Mouse (Mus musculus) bone marrow macrophage, adult 2 months (primary cell): ENCODE data around the gene Mnd1.

Experiments
- CTCF ChIP-seq: IDR thresholded peaks from 2 replicates; pipeline ENCODE4 v1.5.1; 2012; ENCODE audit warnings: low read depth, mild to moderate bottlenecking, low read length, moderate library complexity
- POLR2A ChIP-seq: IDR thresholded peaks from 2 replicates; pipeline ENCODE4 v1.6.1; 2012; ENCODE audit warnings: mild to moderate bottlenecking, low read depth, low read length, borderline replicate concordance

- TF ChIP-seq CTCF (no peak), POLR2A (no peak)
Observed at GRCm38 (mm10) chr3:84125704-84126289, 29.8 kb downstream of the Mnd1 start.
